Mouse (Mus musculus): ENCODE measurements around the gene Wdr70. TPM values are rescaled to one million over a fixed set of nuclear protein-coding genes. Genes with fewer than 3 reads are reported as not detected.

Gene Wdr70
- polyA plus RNA-seq, 1 experiment from 2014 or later: 21.7 TPM

GRCm38 (mm10) chr15:8006056-8006455 is 93.0 kb downstream of the Wdr70 start:
- no peaks in the 10 kb centered on the region for H3K27me3 ChIP-seq (replicated peaks; ENCODE audit: control insufficient read depth, insufficient read depth, low read length)
- H3K4me1 ChIP-seq (replicated peaks; ENCODE audit: control insufficient read depth, insufficient read depth, low read length): no peaks in the 10 kb centered on the region
- H3K9me3 ChIP-seq (ENCODE audit: control insufficient read depth): no peaks in the 10 kb centered on the region
- WGBS: 88% methylated on average over 1 of the region's 1 CpGs
- no peaks in the 10 kb centered on the region for H3K36me3 ChIP-seq (ENCODE audit: control insufficient read depth, insufficient read depth)
- no peak overlapping the region for H3K4me2 ChIP-seq (replicated peaks; ENCODE audit: low read depth)
- TF ChIP-seq CTCF (IDR thresholded peaks at IDR 0.05; ENCODE audit: low read depth): no peak
- H3K9ac ChIP-seq (ENCODE audit: low read depth, low read length): no peak overlapping the region
- H3K27ac ChIP-seq (ENCODE audit: low read depth, low read length): no peak overlapping the region
- ATAC-seq: no peak
- no peak overlapping the region for H3K4me3 ChIP-seq (ENCODE audit: low read depth, low read length)

- no peaks in the 10 kb centered on the region for H3K4me1 ChIP-seq (replicated peaks; ENCODE audit: control insufficient read depth, insufficient read depth, low read length)
- peak; percentile 5; the same call in 1 of the 2 replicates for TF ChIP-seq CTCF (IDR thresholded peaks at IDR 0.05; ENCODE audit: low read depth)
- ATAC-seq: no peak
- no peak overlapping the region for H3K27ac ChIP-seq (ENCODE audit: low read depth, low read length)
- no peaks in the 10 kb centered on the region for H3K9me3 ChIP-seq (ENCODE audit: control insufficient read depth)
- no peak overlapping the region for H3K4me2 ChIP-seq (replicated peaks; ENCODE audit: low read depth)
- H3K9ac ChIP-seq (ENCODE audit: low read depth, low read length): no peak overlapping the region
- WGBS: 68% methylated on average over 5 of the region's 5 CpGs
- no peaks in the 10 kb centered on the region for H3K27me3 ChIP-seq (replicated peaks; ENCODE audit: control insufficient read depth, insufficient read depth, low read length)
- H3K36me3 ChIP-seq (ENCODE audit: control insufficient read depth, insufficient read depth): no peaks in the 10 kb centered on the region
- H3K4me3 ChIP-seq (ENCODE audit: low read depth, low read length): no peak overlapping the region
These were observed 93.5 kb downstream of the Wdr70 start for GRCm38 (mm10) chr15:8005506-8005905.

- WGBS: 69% methylated on average over 8 of the region's 8 CpGs
These were observed 95.2 kb downstream of the Wdr70 start for GRCm38 (mm10) chr15:8003789-8004188.

DNA sequence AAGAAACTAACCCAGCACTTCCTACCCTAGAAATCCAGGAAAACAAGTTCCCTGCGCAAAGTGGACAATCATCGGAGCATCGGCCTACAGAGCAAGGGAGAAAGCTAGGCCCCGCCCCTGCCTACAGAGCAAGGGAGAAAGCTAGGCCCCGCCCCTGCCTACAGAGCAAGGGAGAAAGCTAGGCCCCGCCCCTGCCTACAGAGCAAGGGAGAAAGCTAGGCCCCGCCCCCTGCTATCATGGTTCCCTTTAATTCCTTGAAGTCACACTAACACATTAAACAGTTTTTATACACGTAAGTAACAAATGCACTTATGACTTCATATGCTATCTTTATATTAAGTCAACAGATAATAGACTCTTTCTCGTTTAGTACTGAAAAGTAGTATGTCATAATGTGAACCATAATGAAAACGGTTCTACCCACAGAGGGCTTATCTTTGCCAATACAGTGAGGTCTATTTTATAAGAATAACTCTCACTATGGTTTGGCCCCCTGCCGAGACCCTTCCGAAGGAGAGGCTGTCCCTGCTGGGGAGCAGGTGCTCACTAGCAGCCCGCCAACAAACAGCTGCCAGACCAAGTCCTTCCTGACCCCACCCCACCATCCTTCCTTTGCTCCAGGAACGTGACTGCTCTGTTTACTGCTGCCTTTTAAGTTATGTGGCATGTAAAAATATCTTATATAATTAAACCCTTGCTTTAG is 100.0 kb downstream of the Wdr70 start:
- Histone ChIP-seq H3K4me1 (replicated peaks; ENCODE audit: control insufficient read depth, insufficient read depth, low read length) (no peaks in the 10 kb centered on the region), H3K9me3 (ENCODE audit: control insufficient read depth) (no peaks in the 10 kb centered on the region), H3K36me3 (ENCODE audit: control insufficient read depth, insufficient read depth) (no peaks in the 10 kb centered on the region), H3K4me2 (replicated peaks; ENCODE audit: low read depth) (no peak overlapping the region), H3K4me3 (ENCODE audit: low read depth, low read length) (no peak overlapping the region), H3K27me3 (replicated peaks; ENCODE audit: control insufficient read depth, insufficient read depth, low read length) (no peaks in the 10 kb centered on the region), H3K27ac (ENCODE audit: low read depth, low read length) (no peak overlapping the region), H3K9ac (ENCODE audit: low read depth, low read length) (no peak overlapping the region)
- ATAC-seq: no peak
- 67% methylated on average over 14 of the region's 14 CpGs for WGBS
- TF ChIP-seq CTCF (IDR thresholded peaks at IDR 0.05; ENCODE audit: low read depth): no peak

More at GRCm38 (mm10) chr15:8003789-8004188, 95.2 kb downstream of the Wdr70 start:
- no peak for TF ChIP-seq CTCF (IDR thresholded peaks at IDR 0.05; ENCODE audit: low read depth)
- no peaks in the 10 kb centered on the region for H3K4me1 ChIP-seq (replicated peaks; ENCODE audit: control insufficient read depth, insufficient read depth, low read length)
- no peaks in the 10 kb centered on the region for H3K9me3 ChIP-seq (ENCODE audit: control insufficient read depth)
- H3K27ac ChIP-seq (ENCODE audit: low read depth, low read length): no peak overlapping the region
- no peak overlapping the region for H3K4me3 ChIP-seq (ENCODE audit: low read depth, low read length)
- no peaks in the 10 kb centered on the region for H3K27me3 ChIP-seq (replicated peaks; ENCODE audit: control insufficient read depth, insufficient read depth, low read length)
- no peak overlapping the region for H3K4me2 ChIP-seq (replicated peaks; ENCODE audit: low read depth)
- ATAC-seq: no peak
- no peak overlapping the region for H3K9ac ChIP-seq (ENCODE audit: low read depth, low read length)
- no peaks in the 10 kb centered on the region for H3K36me3 ChIP-seq (ENCODE audit: control insufficient read depth, insufficient read depth)

- H3K36me3 ChIP-seq (ENCODE audit: control insufficient read depth, insufficient read depth): no peaks in the 10 kb centered on the region
- H3K4me1 ChIP-seq (replicated peaks; ENCODE audit: control insufficient read depth, insufficient read depth, low read length): no peaks in the 10 kb centered on the region
- TF ChIP-seq CTCF (IDR thresholded peaks at IDR 0.05; ENCODE audit: low read depth): no peak
- H3K4me2 ChIP-seq (replicated peaks; ENCODE audit: low read depth): no peak overlapping the region
- H3K27ac ChIP-seq (ENCODE audit: low read depth, low read length): no peak overlapping the region
- H3K27me3 ChIP-seq (replicated peaks; ENCODE audit: control insufficient read depth, insufficient read depth, low read length): no peaks in the 10 kb centered on the region
- no peaks in the 10 kb centered on the region for H3K9me3 ChIP-seq (ENCODE audit: control insufficient read depth)
- H3K4me3 ChIP-seq (ENCODE audit: low read depth, low read length): no peak overlapping the region
- H3K9ac ChIP-seq (ENCODE audit: low read depth, low read length): no peak overlapping the region
- 81% methylated on average over 2 of the region's 2 CpGs for WGBS
- ATAC-seq: no peak
These were observed 100.9 kb downstream of the Wdr70 start for GRCm38 (mm10) chr15:7998095-7998494.

DNA sequence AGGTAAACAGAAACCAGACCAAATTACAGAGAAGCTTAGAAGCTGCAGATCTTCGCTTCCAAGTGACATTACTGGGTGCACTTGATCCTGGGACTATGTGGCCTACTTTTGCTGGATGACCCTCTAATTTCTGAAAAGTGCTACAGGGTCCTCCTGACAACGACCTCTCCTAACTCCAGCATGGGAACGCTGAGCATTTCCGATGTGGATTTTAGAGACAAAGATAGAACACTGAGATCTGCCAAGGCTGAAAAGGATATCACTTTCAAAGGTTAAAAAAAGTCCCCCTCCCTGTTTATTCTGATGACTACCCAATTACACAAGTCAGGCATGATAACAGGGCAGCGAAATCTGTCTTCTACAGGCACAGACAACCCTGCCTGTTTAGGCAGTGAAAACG is 105.3 kb downstream of the Wdr70 start:
- Histone ChIP-seq H3K4me3 (ENCODE audit: low read depth, low read length) (no peak overlapping the region), H3K9ac (ENCODE audit: low read depth, low read length) (no peak overlapping the region), H3K27me3 (replicated peaks; ENCODE audit: control insufficient read depth, insufficient read depth, low read length) (no peaks in the 10 kb centered on the region), H3K27ac (ENCODE audit: low read depth, low read length) (no peak overlapping the region), H3K36me3 (ENCODE audit: control insufficient read depth, insufficient read depth) (no peaks in the 10 kb centered on the region), H3K9me3 (ENCODE audit: control insufficient read depth) (no peaks in the 10 kb centered on the region), H3K4me2 (replicated peaks; ENCODE audit: low read depth) (no peak overlapping the region), H3K4me1 (replicated peaks; ENCODE audit: control insufficient read depth, insufficient read depth, low read length) (no peaks in the 10 kb centered on the region)
- no peak for ATAC-seq
- WGBS: 76% methylated on average over 6 of the region's 6 CpGs
- no peak for TF ChIP-seq CTCF (IDR thresholded peaks at IDR 0.05; ENCODE audit: low read depth)

All from intestine, postnatal 0 days (tissue).